Mouse (Mus musculus) forebrain, embryonic 12.5 days (tissue): ENCODE results near the gene Meis2. TPM values are rescaled to one million over a fixed set of nuclear protein-coding genes. Genes with fewer than 3 reads are reported as not detected.

Experiments
- ATAC-seq: fragments of 200-750 bp; cut with Nextera tagmentation; 2 replicates; pipeline ENCODE4 v1.8.0; 2017; ENCODE audit warnings: moderate TSS enrichment; ENCODE audit not compliant: low FRiP score
- H3K27ac ChIP-seq: fragments of 300-500 bp; sonication (generic); 2 replicates; pipeline ENCODE4 v1.5.1; 2016; ENCODE audit warnings: mild to moderate bottlenecking
- H3K27me3 ChIP-seq: fragments of 300-500 bp; sonication (generic); 2 replicates; pipeline ENCODE4 v1.6.1; 2016; ENCODE audit warnings: mild to moderate bottlenecking
- H3K36me3 ChIP-seq: fragments of 300-500 bp; sonication (generic); replicated peaks from 2 replicates; pipeline ENCODE4 v1.6.1; 2016; ENCODE audit warnings: mild to moderate bottlenecking
- H3K4me1 ChIP-seq: fragments of 300-500 bp; sonication (generic); 2 replicates; pipeline ENCODE4 v1.6.1; 2016
- H3K4me2 ChIP-seq: fragments of 300-500 bp; sonication (generic); 2 replicates; pipeline ENCODE4 v1.6.1; 2016; ENCODE audit warnings: mild to moderate bottlenecking, moderate library complexity
- H3K4me3 ChIP-seq: fragments of 300-500 bp; sonication (generic); replicated peaks from 2 replicates; pipeline ENCODE4 v1.5.1; 2016; ENCODE audit warnings: mild to moderate bottlenecking
- H3K9ac ChIP-seq: fragments of 300-500 bp; sonication (generic); 2 replicates; pipeline ENCODE4 v1.6.1; 2016; ENCODE audit warnings: mild to moderate bottlenecking
- H3K9me3 ChIP-seq: fragments of 300-500 bp; sonication (generic); 2 replicates; pipeline ENCODE4 v1.6.1; 2016
- WGBS: fragments of 180-500 bp; shearing (Covaris S2); methylation state at CpG from one replicate; pipeline ENCODE4 v1.1.7; 2016; 5-methylcytosine and 5-hydroxymethylcytosine counted together
- polyA plus RNA-seq: library from polyadenylated mRNA; unstranded; fragments of >200 nt; fragmentation: Nextera tagmentation; extraction: Ambion mirVana; gene quantifications from 2 replicates; pipeline ENCODE4 v1.2.1, GENCODE M21; 2016

The Meis2 gene
- polyA plus RNA-seq, 1 experiment from 2014 or later, result 104 TPM

DNA sequence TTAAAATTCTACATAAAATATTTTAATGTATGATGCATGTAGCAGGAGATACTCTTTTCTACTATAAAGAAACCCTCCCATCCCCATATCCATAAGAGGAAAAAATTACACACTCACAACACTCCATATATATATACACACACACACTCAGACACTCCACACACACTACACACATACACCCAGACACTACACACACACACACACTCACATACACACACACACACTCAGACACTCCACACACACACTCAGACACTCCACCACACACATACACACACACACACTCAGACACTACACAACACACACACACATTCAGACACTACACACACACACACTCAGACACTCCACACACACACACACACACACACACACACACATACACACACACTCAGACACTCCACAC, 85.1 kb downstream of the Meis2 start:
- peak; percentile 2; the same call in 1 of the 2 replicates for ATAC-seq
- H3K27ac ChIP-seq, result peak overlapping the region; percentile 84
- H3K9ac ChIP-seq, result 0 out of 2 replicates have a peak overlapping the region, but pooled peaks have one; percentile 18
- H3K4me3 ChIP-seq, result no peak overlapping the region
- H3K9me3 ChIP-seq, result no peaks in the 10 kb centered on the region
- H3K4me1 ChIP-seq, result peaks cover 26% of the 10 kb centered on the region
- H3K4me2 ChIP-seq, result 0 out of 2 replicates have a peak overlapping the region, but pooled peaks have one; percentile 6
- H3K27me3 ChIP-seq, result no peaks in the 10 kb centered on the region
- H3K36me3 ChIP-seq, result no peaks in the 10 kb centered on the region; the same call in 1 of the 2 replicates

DNA sequence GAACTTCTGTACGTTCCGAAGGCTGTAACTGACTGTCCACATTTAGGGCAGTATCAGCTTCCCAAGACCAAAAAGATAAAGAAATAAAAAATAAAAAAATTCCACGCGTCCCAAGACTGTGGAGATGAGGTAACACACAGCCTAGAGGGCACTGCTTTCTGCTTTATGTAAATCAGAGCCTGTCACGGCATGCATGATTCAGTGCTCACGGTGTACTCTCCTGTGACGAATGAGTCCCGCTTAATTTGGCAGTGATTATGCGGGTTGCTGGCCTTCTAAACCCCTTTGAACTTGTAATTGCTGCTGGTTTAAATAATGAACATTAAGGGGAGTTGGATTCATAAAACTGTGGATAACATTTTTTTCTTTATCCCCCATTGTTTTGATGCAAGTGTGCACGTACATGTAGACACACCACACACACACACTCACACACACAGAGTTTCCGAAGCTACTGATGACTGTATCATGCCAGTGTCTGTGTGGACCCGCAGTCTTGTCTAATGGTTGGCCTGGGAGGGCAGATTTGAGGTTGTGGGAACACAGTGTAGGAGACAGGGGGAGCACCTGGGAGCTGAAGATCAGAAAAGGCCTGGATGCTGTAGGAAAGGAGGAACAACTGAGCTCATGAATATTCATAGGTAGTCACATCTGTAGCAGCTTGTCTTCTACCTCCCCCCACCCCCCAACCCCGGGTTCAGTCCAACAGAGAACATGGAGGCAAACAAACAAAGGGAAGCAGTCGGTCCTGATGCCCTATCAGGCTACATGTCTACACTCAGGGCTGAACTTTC, 85.8 kb downstream of the Meis2 start:
- peak; percentile 86 for ATAC-seq
- Histone ChIP-seq H3K27ac (peak overlapping the region; percentile 84), H3K27me3 (no peaks in the 10 kb centered on the region), H3K4me2 (0 out of 2 replicates have a peak overlapping the region, but pooled peaks have one; percentile 6), H3K9ac (no peak overlapping the region), H3K9me3 (no peaks in the 10 kb centered on the region), H3K36me3 (no peaks in the 10 kb centered on the region; the same call in 1 of the 2 replicates), H3K4me1 (peaks cover 25% of the 10 kb centered on the region), H3K4me3 (no peak overlapping the region)
- WGBS, result 39% methylated on average over 14 of the region's 14 CpGs

DNA sequence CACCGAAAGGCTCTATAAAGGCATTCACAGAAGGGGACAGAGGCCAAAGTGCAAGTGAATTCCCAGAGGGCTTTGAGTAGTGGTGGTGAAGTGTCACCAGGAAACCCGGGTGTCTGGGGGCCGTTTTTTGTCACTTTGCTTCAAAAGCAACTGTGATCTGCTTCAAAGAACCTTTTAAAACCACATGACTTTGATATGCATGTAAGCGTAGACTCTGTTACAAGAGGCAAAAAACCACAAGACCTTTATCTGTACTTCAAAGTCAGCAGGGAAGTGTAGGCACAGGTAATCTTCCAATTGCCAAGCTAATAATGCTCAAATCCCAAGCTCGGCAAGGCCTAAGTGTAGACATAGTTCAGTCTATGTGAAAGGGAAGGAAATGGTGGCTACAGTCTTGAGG, 87.0 kb downstream of the Meis2 start:
- H3K4me1 ChIP-seq, result peaks cover 23% of the 10 kb centered on the region
- no peak overlapping the region for H3K9ac ChIP-seq
- H3K36me3 ChIP-seq, result no peaks in the 10 kb centered on the region; the same call in 1 of the 2 replicates
- WGBS, result 78% methylated on average over 5 of the region's 5 CpGs
- H3K9me3 ChIP-seq, result no peaks in the 10 kb centered on the region
- no peak for ATAC-seq
- no peak overlapping the region for H3K4me2 ChIP-seq
- no peak overlapping the region for H3K27ac ChIP-seq
- no peak overlapping the region for H3K4me3 ChIP-seq
- no peaks in the 10 kb centered on the region for H3K27me3 ChIP-seq

DNA sequence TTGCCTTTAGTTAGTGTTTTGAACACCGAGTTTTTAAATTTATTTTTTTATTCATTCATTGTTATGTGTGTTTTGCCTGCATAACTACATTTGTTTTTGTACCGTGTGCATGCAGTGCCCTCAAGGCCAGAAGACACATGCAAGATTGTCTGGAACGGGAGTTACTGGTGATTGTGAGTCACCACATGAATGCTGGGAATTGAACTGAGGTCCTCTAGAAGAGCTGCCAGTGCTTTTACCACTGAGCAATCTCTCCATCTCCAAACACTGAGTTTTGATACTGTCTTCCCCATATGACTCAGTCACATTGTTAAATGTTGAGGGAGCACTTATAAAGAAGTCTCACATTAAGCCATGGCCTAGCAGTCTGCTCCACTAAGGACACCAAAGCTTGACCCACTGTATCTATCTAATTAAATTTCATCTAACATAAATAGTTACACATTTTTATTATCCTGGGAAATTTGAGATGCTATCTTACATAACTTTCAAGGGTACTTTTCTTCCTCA, 94.3 kb downstream of the Meis2 start:
- H3K9ac ChIP-seq, result no peak overlapping the region
- no peaks in the 10 kb centered on the region for H3K4me1 ChIP-seq
- peaks cover 10% of the 10 kb centered on the region for H3K36me3 ChIP-seq
- no peaks in the 10 kb centered on the region for H3K9me3 ChIP-seq
- no peak overlapping the region for H3K27ac ChIP-seq
- no peak overlapping the region for H3K4me2 ChIP-seq
- ATAC-seq, result no peak
- H3K27me3 ChIP-seq, result no peaks in the 10 kb centered on the region
- no peak overlapping the region for H3K4me3 ChIP-seq
- WGBS, result 85% methylated on average over 3 of the region's 3 CpGs

DNA sequence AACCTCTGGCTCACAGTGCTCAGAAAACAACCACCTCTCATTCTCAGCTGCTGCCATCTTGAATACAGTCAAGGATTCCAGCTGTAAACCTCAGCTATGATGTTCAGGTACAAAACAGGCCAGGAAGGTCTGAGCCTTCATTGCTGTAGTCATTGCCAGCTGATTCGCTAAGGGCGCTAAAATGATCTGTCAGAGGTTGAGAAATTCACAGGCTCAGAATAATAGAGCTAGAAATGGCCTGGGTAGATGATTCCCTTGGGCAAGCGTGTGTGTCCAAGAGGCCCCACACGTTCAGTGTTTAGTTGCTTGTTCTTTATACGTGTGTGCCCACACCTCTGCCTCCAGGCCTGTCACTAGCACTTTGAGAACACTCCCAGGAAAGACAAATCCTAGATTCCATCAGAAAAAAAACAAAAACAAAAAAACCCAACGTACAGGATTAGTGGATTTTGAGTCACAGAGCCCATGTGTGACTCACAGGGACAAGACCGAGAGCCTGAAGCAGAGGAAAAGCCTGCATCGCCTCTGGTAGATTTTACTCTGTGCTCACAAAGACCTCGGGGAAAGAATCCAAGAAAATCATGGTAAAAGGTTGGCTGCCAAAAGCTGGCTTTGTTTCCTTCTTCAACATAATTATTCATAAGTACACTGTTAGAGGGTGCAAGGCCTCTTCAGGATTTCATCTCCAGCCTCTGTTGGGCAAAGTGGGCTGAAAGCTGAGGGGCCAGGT, 95.4 kb downstream of the Meis2 start:
- Histone ChIP-seq H3K27ac (no peak overlapping the region), H3K4me1 (no peaks in the 10 kb centered on the region; the same call in 1 of the 2 replicates), H3K36me3 (peaks cover 10% of the 10 kb centered on the region), H3K9ac (no peak overlapping the region), H3K27me3 (no peaks in the 10 kb centered on the region), H3K9me3 (no peaks in the 10 kb centered on the region), H3K4me2 (no peak overlapping the region), H3K4me3 (no peak overlapping the region)
- ATAC-seq, result no peak
- 82% methylated on average over 9 of the region's 9 CpGs for WGBS

DNA sequence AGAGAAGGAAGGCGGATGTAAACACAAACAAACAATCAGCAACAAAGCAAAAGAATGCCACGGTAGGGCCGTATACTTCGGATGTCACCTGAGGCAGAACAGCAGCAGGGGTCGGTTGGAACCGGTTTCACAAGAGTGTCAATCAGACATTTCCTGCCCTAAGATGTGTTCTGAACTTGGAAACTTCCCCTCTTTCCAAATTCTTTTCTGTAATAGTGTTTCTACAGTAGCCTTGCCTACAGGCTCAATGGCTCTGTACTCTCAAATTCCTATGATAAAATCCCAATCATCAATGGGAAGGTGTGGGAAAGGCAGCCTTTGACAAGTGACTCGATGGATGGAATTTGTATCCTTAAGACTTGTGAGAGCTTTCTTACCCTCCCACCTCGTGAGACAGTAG, 96.4 kb downstream of the Meis2 start:
- Histone ChIP-seq H3K9me3 (no peaks in the 10 kb centered on the region), H3K4me3 (no peak overlapping the region), H3K9ac (no peak overlapping the region), H3K4me2 (no peak overlapping the region), H3K36me3 (peaks cover 10% of the 10 kb centered on the region), H3K27me3 (no peaks in the 10 kb centered on the region), H3K27ac (no peak overlapping the region), H3K4me1 (peaks cover under 1% of the 10 kb centered on the region; the same call in 1 of the 2 replicates)
- ATAC-seq, result no peak
- WGBS, result 74% methylated on average over 8 of the region's 8 CpGs

DNA sequence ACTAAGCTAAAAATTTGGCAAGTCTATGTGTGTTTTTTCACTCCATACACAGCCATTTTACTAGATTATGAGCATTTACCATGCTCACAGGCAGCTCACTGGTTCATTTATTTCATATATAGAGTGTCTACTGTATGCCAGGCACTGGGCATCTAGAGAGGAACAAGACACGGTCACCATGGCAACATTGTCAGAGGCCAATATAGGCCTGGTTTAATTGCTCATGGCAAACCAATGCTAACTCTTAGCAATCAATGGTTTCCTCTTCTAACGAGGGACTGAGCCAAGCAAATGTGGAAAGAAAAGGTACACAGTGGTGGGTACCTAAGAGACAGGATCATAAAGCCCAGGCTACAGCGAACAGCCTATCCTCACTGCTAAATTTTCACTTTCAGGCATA, 100.7 kb downstream of the Meis2 start:
- peaks cover 4% of the 10 kb centered on the region; the same call in 1 of the 2 replicates for H3K4me1 ChIP-seq
- WGBS, result 68% methylated on average over 3 of the region's 3 CpGs
- ATAC-seq, result no peak
- no peaks in the 10 kb centered on the region for H3K27me3 ChIP-seq
- H3K27ac ChIP-seq, result no peak overlapping the region
- no peaks in the 10 kb centered on the region for H3K9me3 ChIP-seq
- no peak overlapping the region for H3K9ac ChIP-seq
- peaks cover 7% of the 10 kb centered on the region; the same call in 1 of the 2 replicates for H3K36me3 ChIP-seq
- H3K4me2 ChIP-seq, result no peak overlapping the region
- H3K4me3 ChIP-seq, result no peak overlapping the region

DNA sequence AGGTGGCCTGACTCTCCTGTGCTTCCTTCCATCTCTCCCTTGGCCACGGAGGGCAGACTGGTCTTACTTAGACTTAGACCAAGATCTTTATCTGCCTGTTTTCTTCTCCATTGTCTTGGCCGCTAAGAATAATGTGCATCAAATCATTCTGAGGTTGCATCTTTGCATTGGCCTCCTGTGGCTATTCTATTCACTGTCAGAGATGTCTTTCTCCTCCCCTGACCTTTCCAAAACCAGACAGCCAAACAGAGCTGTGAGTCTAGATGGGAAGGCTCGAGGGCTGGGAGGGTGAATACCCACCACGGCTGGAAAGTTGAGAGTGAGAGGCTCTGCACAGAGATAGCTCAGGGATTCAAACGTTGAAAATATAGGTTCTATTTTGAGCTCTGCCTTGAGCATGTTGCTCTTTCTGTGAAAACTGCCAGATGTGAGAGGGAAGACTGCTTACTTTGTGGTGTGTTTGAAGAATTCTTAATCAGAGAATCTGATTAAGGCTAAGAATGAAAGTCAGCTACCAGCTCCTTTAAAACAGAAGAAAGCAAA, 102.3 kb downstream of the Meis2 start:
- no peak overlapping the region for H3K9ac ChIP-seq
- H3K9me3 ChIP-seq, result no peaks in the 10 kb centered on the region
- H3K36me3 ChIP-seq, result peaks cover 7% of the 10 kb centered on the region; the same call in 1 of the 2 replicates
- no peak overlapping the region for H3K4me3 ChIP-seq
- ATAC-seq, result no peak
- no peaks in the 10 kb centered on the region for H3K27me3 ChIP-seq
- 48% methylated on average over 5 of the region's 5 CpGs for WGBS
- peaks cover 4% of the 10 kb centered on the region; the same call in 1 of the 2 replicates for H3K4me1 ChIP-seq
- H3K4me2 ChIP-seq, result no peak overlapping the region
- H3K27ac ChIP-seq, result no peak overlapping the region

DNA sequence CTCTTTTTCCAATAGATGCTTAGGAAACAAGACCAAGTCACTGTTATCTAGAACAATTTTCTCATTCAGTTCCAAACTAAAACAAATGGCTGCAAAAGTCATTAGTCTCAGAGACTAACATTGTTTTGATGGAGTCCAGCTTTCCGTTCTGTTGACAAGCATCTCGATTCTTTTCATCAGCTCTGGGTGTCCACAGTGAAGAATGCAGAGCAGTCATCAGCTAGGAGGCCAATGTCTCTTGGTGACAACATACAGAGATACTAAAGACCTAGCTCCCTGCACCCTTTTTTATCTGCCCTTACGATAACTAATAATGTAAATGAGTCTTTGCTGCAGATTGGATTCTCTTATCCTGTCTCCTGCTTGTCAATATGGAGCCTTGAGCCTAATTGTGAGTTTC, 102.9 kb downstream of the Meis2 start:
- ATAC-seq, result no peak
- Histone ChIP-seq H3K9ac (no peak overlapping the region), H3K36me3 (peaks cover 7% of the 10 kb centered on the region; the same call in 1 of the 2 replicates), H3K9me3 (no peaks in the 10 kb centered on the region), H3K27ac (no peak overlapping the region), H3K4me1 (peaks cover 4% of the 10 kb centered on the region; the same call in 1 of the 2 replicates), H3K4me2 (no peak overlapping the region), H3K4me3 (no peak overlapping the region), H3K27me3 (no peaks in the 10 kb centered on the region)
- WGBS, result 76% methylated on average over 3 of the region's 3 CpGs

DNA sequence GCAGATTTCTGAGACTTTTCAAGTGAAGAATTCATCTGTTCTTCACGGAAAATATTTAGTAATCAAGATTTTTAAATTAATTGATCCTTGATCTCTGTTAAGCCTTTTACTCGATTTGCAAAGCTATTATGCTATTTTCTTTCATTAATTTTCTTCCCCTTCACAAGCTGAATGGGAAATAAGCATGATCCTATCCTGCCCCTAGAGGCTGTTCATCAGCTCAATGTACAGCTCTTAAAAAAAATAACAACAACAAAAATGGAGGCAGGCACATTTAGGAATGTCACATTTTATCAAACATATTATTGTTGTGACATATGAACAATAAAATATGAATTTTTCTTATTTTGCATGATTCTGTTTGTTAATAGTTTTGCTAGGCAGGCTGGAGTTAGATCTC, 103.5 kb downstream of the Meis2 start:
- Histone ChIP-seq H3K9ac (no peak overlapping the region), H3K4me1 (peaks cover 4% of the 10 kb centered on the region; the same call in 1 of the 2 replicates), H3K4me2 (no peak overlapping the region), H3K27me3 (no peaks in the 10 kb centered on the region), H3K4me3 (no peak overlapping the region), H3K36me3 (peaks cover 7% of the 10 kb centered on the region; the same call in 1 of the 2 replicates), H3K9me3 (no peaks in the 10 kb centered on the region), H3K27ac (no peak overlapping the region)
- 62% methylated on average over 2 of the region's 2 CpGs for WGBS
- no peak for ATAC-seq

DNA sequence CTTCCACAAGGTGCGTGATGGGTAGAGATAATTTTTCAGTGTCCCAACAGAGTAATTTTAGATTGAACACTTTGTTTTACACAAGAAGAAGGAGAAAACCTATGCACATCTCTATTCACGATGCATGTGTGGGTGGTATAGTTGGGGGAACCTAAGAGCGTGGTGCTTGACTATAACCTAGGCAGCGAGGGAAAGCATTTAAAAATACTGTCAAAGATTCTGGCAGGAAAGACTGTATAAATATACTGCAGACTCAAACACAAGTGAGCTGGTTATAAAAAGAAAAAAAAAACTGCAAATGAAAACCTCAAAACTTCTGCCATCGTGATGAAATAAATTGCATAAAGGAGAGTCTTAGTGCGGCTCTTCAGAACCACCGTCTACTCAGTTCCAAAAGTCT, 105.0 kb downstream of the Meis2 start:
- peaks cover 4% of the 10 kb centered on the region; the same call in 1 of the 2 replicates for H3K4me1 ChIP-seq
- no peaks in the 10 kb centered on the region for H3K9me3 ChIP-seq
- no peak overlapping the region for H3K9ac ChIP-seq
- no peak overlapping the region for H3K27ac ChIP-seq
- ATAC-seq, result no peak
- H3K27me3 ChIP-seq, result no peaks in the 10 kb centered on the region
- no peak overlapping the region for H3K4me2 ChIP-seq
- H3K36me3 ChIP-seq, result 0 out of 2 replicates have a peak, but pooled peaks cover 5% of the 10 kb centered on the region
- WGBS, result 94% methylated on average over 7 of the region's 7 CpGs
- H3K4me3 ChIP-seq, result no peak overlapping the region

DNA sequence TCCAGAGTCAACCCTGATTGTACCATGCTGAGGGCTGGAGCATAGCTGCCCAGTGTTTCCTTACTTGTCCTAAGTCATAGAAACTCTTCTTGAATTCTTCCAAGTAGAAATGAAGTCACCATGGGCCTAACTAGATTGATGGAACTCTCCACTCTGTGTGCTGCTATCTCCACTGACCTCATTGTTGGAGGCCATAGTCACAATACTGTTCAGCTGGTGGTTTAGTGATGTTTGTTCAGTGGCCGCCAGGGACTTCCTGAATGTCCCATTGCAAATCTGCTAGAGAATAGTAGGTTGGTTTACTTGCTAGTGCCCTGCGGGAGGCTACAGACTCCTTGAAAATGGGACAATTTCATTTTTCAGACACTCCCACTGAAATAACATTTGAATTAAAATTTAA, 108.9 kb downstream of the Meis2 start:
- no peak for ATAC-seq
- Histone ChIP-seq H3K9ac (no peak overlapping the region), H3K4me3 (no peak overlapping the region), H3K36me3 (peaks cover 1% of the 10 kb centered on the region; the same call in 1 of the 2 replicates), H3K27me3 (no peaks in the 10 kb centered on the region), H3K4me1 (no peaks in the 10 kb centered on the region), H3K9me3 (no peaks in the 10 kb centered on the region), H3K4me2 (no peak overlapping the region), H3K27ac (no peak overlapping the region)
- 85% methylated on average over 2 of the region's 2 CpGs for WGBS
